Mouse (Mus musculus): ENCODE measurements around the gene Lbr.

- TF ChIP-seq CTCF (IDR thresholded peaks at IDR 0.05; ENCODE audit: insufficient read depth, low read length) (no peak), POLR2A (IDR thresholded peaks at IDR 0.05; ENCODE audit: borderline replicate concordance, extremely low read depth, low read depth, low read length) (no peak)
Measured at GRCm38 (mm10) chr1:181876656-181877055, 33.8 kb upstream of the Lbr start.

All from lung, adult 2 months (tissue).